Mouse (Mus musculus): ENCODE measurements around the gene Rpl11.
"Not testable (repeated sequence)": the region's sequence is repeated elsewhere in the genome, so short reads cannot be mapped to it uniquely, and the experiment has no call there.

The Rpl11 gene

DNA sequence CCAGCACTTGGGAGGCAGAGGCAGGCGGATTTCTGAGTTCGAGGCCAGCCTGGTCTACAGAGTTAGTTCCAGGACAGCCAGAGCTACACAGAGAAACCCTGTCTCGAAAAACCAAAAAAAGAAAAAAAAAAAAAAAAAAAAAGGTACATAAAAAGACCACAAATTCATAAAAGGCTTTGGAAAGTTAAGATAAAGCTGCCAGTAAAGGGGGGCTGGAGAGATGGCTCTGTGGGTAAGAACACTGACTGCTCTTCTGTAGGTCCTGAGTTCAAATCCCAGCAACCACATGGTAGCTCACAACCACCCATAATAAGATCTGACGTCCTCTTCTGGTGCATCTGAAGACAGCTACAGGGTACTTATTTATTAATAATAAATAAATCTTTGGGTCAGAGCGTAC is 73.0 kb downstream of the Rpl11 start:
- DNase-seq (ENCODE audit: low spot score) = not testable (repeated sequence)
